Mouse (Mus musculus) forebrain, embryonic 13.5 days (tissue): Measurements from ENCODE around the gene Mrln. TPM values are rescaled to one million over a fixed set of nuclear protein-coding genes. Genes with fewer than 3 reads are reported as not detected.

ENCODE experiments used
- ATAC-seq: fragments of 200-750 bp; cut with Nextera tagmentation; 2 replicates; pipeline ENCODE4 v1.8.0; 2017
- H3K27ac ChIP-seq: fragments of 300-500 bp; sonication (generic); 2 replicates; pipeline ENCODE4 v1.5.1; 2015; ENCODE audit warnings: inconsistent platforms, mild to moderate bottlenecking, moderate library complexity
- H3K27me3 ChIP-seq: fragments of 300-500 bp; sonication (generic); 2 replicates; pipeline ENCODE4 v1.6.1; 2015; ENCODE audit warnings: mild to moderate bottlenecking, inconsistent platforms
- H3K36me3 ChIP-seq: fragments of 300-500 bp; sonication (generic); 2 replicates; pipeline ENCODE4 v1.6.1; 2015; ENCODE audit warnings: mild to moderate bottlenecking, inconsistent platforms; ENCODE audit not compliant: poor library complexity, severe bottlenecking
- H3K4me1 ChIP-seq: fragments of 300-500 bp; sonication (generic); 2 replicates; pipeline ENCODE4 v1.6.1; 2015; ENCODE audit warnings: inconsistent platforms
- H3K4me2 ChIP-seq: fragments of 300-500 bp; sonication (generic); 2 replicates; pipeline ENCODE4 v1.6.1; 2015; ENCODE audit warnings: inconsistent platforms, mild to moderate bottlenecking, moderate library complexity
- H3K4me3 ChIP-seq: fragments of 300-500 bp; sonication (generic); 2 replicates; pipeline ENCODE4 v1.5.1; 2015; ENCODE audit warnings: mild to moderate bottlenecking, inconsistent platforms
- H3K9ac ChIP-seq: fragments of 300-500 bp; sonication (generic); 2 replicates; pipeline ENCODE4 v1.6.1; 2015; ENCODE audit warnings: mild to moderate bottlenecking, inconsistent platforms
- H3K9me3 ChIP-seq: fragments of 300-500 bp; sonication (generic); replicated peaks from 2 replicates; pipeline ENCODE4 v1.6.1; 2016; ENCODE audit warnings: inconsistent platforms
- WGBS: fragments of 180-500 bp; shearing (Covaris S2); methylation state at CpG from one replicate; pipeline ENCODE4 v1.1.7; 2015; 5-methylcytosine and 5-hydroxymethylcytosine counted together
- polyA plus RNA-seq: library from polyadenylated mRNA; unstranded; fragments of >200 nt; fragmentation: Nextera tagmentation; extraction: Ambion mirVana; gene quantifications from 2 replicates; pipeline ENCODE4 v1.2.1, GENCODE M21; 2015

The Mrln gene
- polyA plus RNA-seq, 1 experiment from 2014 or later = not detected

- 73% methylated on average over 2 of the region's 2 CpGs for WGBS
- no peak for ATAC-seq
- H3K27ac ChIP-seq = no peak overlapping the region
- no peaks in the 10 kb centered on the region for H3K36me3 ChIP-seq
- peaks cover 4% of the 10 kb centered on the region; the same call in 1 of the 2 replicates for H3K27me3 ChIP-seq
- H3K4me3 ChIP-seq = no peak overlapping the region
- no peaks in the 10 kb centered on the region for H3K9me3 ChIP-seq
- H3K4me1 ChIP-seq = no peaks in the 10 kb centered on the region
- no peak overlapping the region for H3K9ac ChIP-seq
- H3K4me2 ChIP-seq = no peak overlapping the region
Measured at GRCm38 (mm10) chr10:70237936-70238335, 33.5 kb downstream of the Mrln start.

- Histone ChIP-seq H3K9me3 (no peaks in the 10 kb centered on the region), H3K9ac (no peak overlapping the region), H3K4me1 (peaks cover 13% of the 10 kb centered on the region), H3K27ac (no peak overlapping the region), H3K36me3 (no peaks in the 10 kb centered on the region), H3K4me3 (no peak overlapping the region), H3K4me2 (no peak overlapping the region), H3K27me3 (peaks cover 46% of the 10 kb centered on the region)
- 61% methylated on average over 8 of the region's 8 CpGs for WGBS
- ATAC-seq = no peak
Measured at GRCm38 (mm10) chr10:70242751-70243444, 38.4 kb downstream of the Mrln start.

- Histone ChIP-seq H3K36me3 (no peaks in the 10 kb centered on the region), H3K9me3 (no peaks in the 10 kb centered on the region), H3K27me3 (peaks cover 48% of the 10 kb centered on the region), H3K4me1 (peaks cover 13% of the 10 kb centered on the region), H3K4me3 (peak within 1 kb of the TSS; percentile 66), H3K9ac (peak within 1 kb of the TSS; percentile 68), H3K27ac (no peak within 1 kb of the TSS), H3K4me2 (peak within 1 kb of the TSS; percentile 97)
- peak; percentile 94 for ATAC-seq
- WGBS = under 1% methylated on average over 54 of the region's 54 CpGs
Measured at GRCm38 (mm10) chr10:70244921-70245558, 40.6 kb downstream of the Mrln start, which contains the start of gene Slc16a9. Gene Slc16a9, plus strand, starts transcription at chr10:70245100.

GRCm38 (mm10) chr10:70245559-70245945 lies 41.1 kb downstream of the Mrln start:
- peaks cover 13% of the 10 kb centered on the region for H3K4me1 ChIP-seq
- H3K27ac ChIP-seq = no peak overlapping the region
- H3K9ac ChIP-seq = peak overlapping the region; percentile 68
- H3K4me2 ChIP-seq = peak overlapping the region; percentile 97
- peak overlapping the region; percentile 66 for H3K4me3 ChIP-seq
- H3K36me3 ChIP-seq = no peaks in the 10 kb centered on the region
- H3K9me3 ChIP-seq = no peaks in the 10 kb centered on the region
- peak; percentile 29; the same call in 1 of the 2 replicates for ATAC-seq
- peaks cover 48% of the 10 kb centered on the region for H3K27me3 ChIP-seq
- WGBS = under 1% methylated on average over 16 of the region's 16 CpGs

- H3K4me1 ChIP-seq = peaks cover 13% of the 10 kb centered on the region
- H3K9ac ChIP-seq = no peak overlapping the region
- ATAC-seq = no peak
- 27% methylated on average over 9 of the region's 9 CpGs for WGBS
- peaks cover 48% of the 10 kb centered on the region for H3K27me3 ChIP-seq
- H3K4me2 ChIP-seq = peak overlapping the region; percentile 97
- H3K4me3 ChIP-seq = peak overlapping the region; percentile 66; the same call in 1 of the 2 replicates
- no peak overlapping the region for H3K27ac ChIP-seq
- H3K9me3 ChIP-seq = no peaks in the 10 kb centered on the region
- H3K36me3 ChIP-seq = no peaks in the 10 kb centered on the region
Measured at GRCm38 (mm10) chr10:70246076-70246475, 41.6 kb downstream of the Mrln start.

- H3K9ac ChIP-seq = no peak overlapping the region
- peaks cover 5% of the 10 kb centered on the region for H3K4me1 ChIP-seq
- WGBS = 85% methylated on average over 4 of the region's 4 CpGs
- ATAC-seq = no peak
- H3K9me3 ChIP-seq = no peaks in the 10 kb centered on the region
- H3K27me3 ChIP-seq = peaks cover 20% of the 10 kb centered on the region
- no peaks in the 10 kb centered on the region for H3K36me3 ChIP-seq
- no peak overlapping the region for H3K4me3 ChIP-seq
- H3K27ac ChIP-seq = no peak overlapping the region
- H3K4me2 ChIP-seq = no peak overlapping the region
Measured at GRCm38 (mm10) chr10:70250354-70250753, 45.9 kb downstream of the Mrln start.

- peaks cover under 1% of the 10 kb centered on the region for H3K4me1 ChIP-seq
- no peak overlapping the region for H3K27ac ChIP-seq
- no peak overlapping the region for H3K4me2 ChIP-seq
- ATAC-seq = no peak
- H3K9ac ChIP-seq = no peak overlapping the region
- no peaks in the 10 kb centered on the region for H3K36me3 ChIP-seq
- H3K4me3 ChIP-seq = no peak overlapping the region
- peaks cover 16% of the 10 kb centered on the region for H3K27me3 ChIP-seq
- 88% methylated on average over 6 of the region's 6 CpGs for WGBS
- no peaks in the 10 kb centered on the region for H3K9me3 ChIP-seq
Measured at GRCm38 (mm10) chr10:70250766-70251165, 46.3 kb downstream of the Mrln start.

- Histone ChIP-seq H3K36me3 (no peaks in the 10 kb centered on the region), H3K27me3 (no peaks in the 10 kb centered on the region), H3K4me1 (no peaks in the 10 kb centered on the region), H3K9ac (no peak overlapping the region), H3K27ac (no peak overlapping the region), H3K9me3 (no peaks in the 10 kb centered on the region), H3K4me3 (no peak overlapping the region), H3K4me2 (no peak overlapping the region)
- 79% methylated on average over 4 of the region's 4 CpGs for WGBS
- no peak for ATAC-seq
Measured at GRCm38 (mm10) chr10:70254666-70255065, 50.2 kb downstream of the Mrln start.

GRCm38 (mm10) chr10:70255601-70256210 lies 51.2 kb downstream of the Mrln start:
- 88% methylated on average over 15 of the region's 15 CpGs for WGBS
- no peak overlapping the region for H3K9ac ChIP-seq
- no peak for ATAC-seq

GRCm38 (mm10) chr10:70257029-70257428 lies 52.6 kb downstream of the Mrln start:
- H3K4me2 ChIP-seq = no peak overlapping the region
- no peak overlapping the region for H3K27ac ChIP-seq
- H3K36me3 ChIP-seq = no peaks in the 10 kb centered on the region
- 88% methylated on average over 4 of the region's 4 CpGs for WGBS
- H3K27me3 ChIP-seq = no peaks in the 10 kb centered on the region
- no peaks in the 10 kb centered on the region for H3K9me3 ChIP-seq
- no peak overlapping the region for H3K4me3 ChIP-seq
- H3K9ac ChIP-seq = no peak overlapping the region
- peaks cover 5% of the 10 kb centered on the region; the same call in 1 of the 2 replicates for H3K4me1 ChIP-seq
- ATAC-seq = no peak

More at GRCm38 (mm10) chr10:70255601-70256210, 51.2 kb downstream of the Mrln start:
- Histone ChIP-seq H3K27me3 (no peaks in the 10 kb centered on the region), H3K9me3 (no peaks in the 10 kb centered on the region), H3K4me2 (no peak overlapping the region), H3K4me3 (no peak overlapping the region), H3K36me3 (no peaks in the 10 kb centered on the region), H3K27ac (no peak overlapping the region), H3K4me1 (peaks cover 5% of the 10 kb centered on the region; the same call in 1 of the 2 replicates)

GRCm38 (mm10) chr10:70260904-70261303 lies 56.4 kb downstream of the Mrln start:
- Histone ChIP-seq H3K4me1 (peaks cover 5% of the 10 kb centered on the region; the same call in 1 of the 2 replicates), H3K27ac (no peak overlapping the region), H3K4me3 (no peak overlapping the region), H3K9me3 (no peaks in the 10 kb centered on the region), H3K9ac (no peak overlapping the region), H3K36me3 (no peaks in the 10 kb centered on the region), H3K4me2 (no peak overlapping the region), H3K27me3 (no peaks in the 10 kb centered on the region)
- no peak for ATAC-seq
- WGBS = 47% methylated on average over 4 of the region's 4 CpGs

GRCm38 (mm10) chr10:70262051-70262450 lies 57.6 kb downstream of the Mrln start:
- H3K36me3 ChIP-seq = no peaks in the 10 kb centered on the region
- no peak overlapping the region for H3K4me2 ChIP-seq
- H3K9ac ChIP-seq = no peak overlapping the region
- H3K9me3 ChIP-seq = no peaks in the 10 kb centered on the region
- no peaks in the 10 kb centered on the region for H3K27me3 ChIP-seq
- H3K4me1 ChIP-seq = peaks cover 5% of the 10 kb centered on the region; the same call in 1 of the 2 replicates
- H3K27ac ChIP-seq = no peak overlapping the region
- ATAC-seq = no peak
- no peak overlapping the region for H3K4me3 ChIP-seq
- WGBS = 86% methylated on average over 3 of the region's 3 CpGs
